Comparison of ENCODE assay signal across 20 mouse cellular contexts in genomic region chr10:12860331-12860730, GRCm38 (mm10). TPM values are rescaled to one million over a fixed set of nuclear protein-coding genes. Genes with fewer than 3 reads are reported as not detected.
DNase-seq lines count a peak whose midpoint lies in the region; ATAC-seq and TF ChIP-seq lines count a peak whose summit lies in the region.
"Had no signal": no experiment of that assay in that cellular context is flagged by ENCODE, and none has a peak within 500 bp of the region (broad histone marks: within the 10 kb centered on the region; RNA-seq: fewer than 3 reads in every experiment).

No protein-coding gene starts in this region.

- no peaks in the 10 kb centered on the region for H3K9me3 ChIP-seq in embryonic facial prominence, embryonic 12.5 days
- H3K9me3 ChIP-seq in embryonic facial prominence, embryonic 10.5 days = no peaks in the 10 kb centered on the region
- H3K9me3 ChIP-seq in liver, postnatal 0 days (ENCODE audit: low read length) = no peaks in the 10 kb centered on the region
- no peaks in the 10 kb centered on the region for H3K9me3 ChIP-seq in midbrain, embryonic 10.5 days (replicated peaks)
- no peaks in the 10 kb centered on the region for H3K9me3 ChIP-seq in limb, embryonic 10.5 days (replicated peaks)
- H3K9me3 ChIP-seq: forebrain, embryonic 15.5 days; intestine, embryonic 15.5 days; limb, embryonic 12.5 days; neural tube, embryonic 12.5 days; stomach, embryonic 15.5 days had no signal

- H3K4me1 ChIP-seq in embryonic facial prominence, embryonic 12.5 days = peaks cover 6% of the 10 kb centered on the region
- no peaks in the 10 kb centered on the region for H3K4me1 ChIP-seq in embryonic facial prominence, embryonic 10.5 days
- H3K4me1 ChIP-seq in liver, postnatal 0 days (ENCODE audit: insufficient read depth) = no peaks in the 10 kb centered on the region; the same call in 1 of the 2 replicates
- H3K4me1 ChIP-seq in midbrain, embryonic 10.5 days = no peaks in the 10 kb centered on the region
- H3K4me1 ChIP-seq in limb, embryonic 10.5 days = no peaks in the 10 kb centered on the region
- H3K4me1 ChIP-seq: intestine, embryonic 15.5 days; limb, embryonic 12.5 days; neural tube, embryonic 12.5 days had no signal

- H3K4me3 ChIP-seq in embryonic facial prominence, embryonic 12.5 days = no peak overlapping the region
- no peak overlapping the region for H3K4me3 ChIP-seq in embryonic facial prominence, embryonic 10.5 days
- no peak overlapping the region for H3K4me3 ChIP-seq in liver, postnatal 0 days (ENCODE audit: low read depth, low read length)
- H3K4me3 ChIP-seq in midbrain, embryonic 10.5 days = no peak overlapping the region
- no peak overlapping the region for H3K4me3 ChIP-seq in limb, embryonic 10.5 days
- H3K4me3 ChIP-seq: erythroblast, embryonic 14.5 days; forebrain, embryonic 15.5 days; intestine, embryonic 15.5 days; limb, embryonic 12.5 days; neural tube, embryonic 12.5 days; stomach, embryonic 15.5 days had no signal

- no peak for ATAC-seq in embryonic facial prominence, embryonic 12.5 days (ENCODE audit: insufficient number of reproducible peaks, insufficient read depth, low FRiP score, low TSS enrichment)
- peak; percentile 98 for ATAC-seq in common myeloid progenitor, adult 5-6 weeks (replicated peaks; ENCODE audit: low read depth, poor library complexity, severe bottlenecking)
- peak; percentile 35; the same call in 1 of the 2 replicates for ATAC-seq in liver, postnatal 0 days
- ATAC-seq: intestine, embryonic 15.5 days had no signal

- 0 out of 2 replicates have a peak, but pooled peaks cover 4% of the 10 kb centered on the region for H3K36me3 ChIP-seq in embryonic facial prominence, embryonic 12.5 days
- peaks cover 36% of the 10 kb centered on the region for H3K36me3 ChIP-seq in embryonic facial prominence, embryonic 10.5 days (replicated peaks)
- H3K36me3 ChIP-seq in liver, postnatal 0 days (replicated peaks; ENCODE audit: insufficient read depth, low read length) = 0 out of 2 replicates have a peak, but pooled peaks cover 9% of the 10 kb centered on the region
- peaks cover 17% of the 10 kb centered on the region for H3K36me3 ChIP-seq in midbrain, embryonic 10.5 days
- peaks cover 14% of the 10 kb centered on the region for H3K36me3 ChIP-seq in limb, embryonic 10.5 days
- H3K36me3 ChIP-seq: forebrain, embryonic 15.5 days; intestine, embryonic 15.5 days; neural tube, embryonic 12.5 days had no signal

- no peaks in the 10 kb centered on the region for H3K27me3 ChIP-seq in embryonic facial prominence, embryonic 12.5 days
- H3K27me3 ChIP-seq in embryonic facial prominence, embryonic 10.5 days (replicated peaks; ENCODE audit: low read depth, poor library complexity, severe bottlenecking) = no peaks in the 10 kb centered on the region
- no peaks in the 10 kb centered on the region for H3K27me3 ChIP-seq in liver, postnatal 0 days (ENCODE audit: insufficient read depth, low read length)
- H3K27me3 ChIP-seq in midbrain, embryonic 10.5 days (ENCODE audit: low read depth, poor library complexity, severe bottlenecking) = no peaks in the 10 kb centered on the region
- H3K27me3 ChIP-seq in limb, embryonic 10.5 days (ENCODE audit: low read depth, poor library complexity, severe bottlenecking) = no peaks in the 10 kb centered on the region
- H3K27me3 ChIP-seq: forebrain, embryonic 15.5 days; intestine, embryonic 15.5 days; neural tube, embryonic 12.5 days; stomach, embryonic 15.5 days had no signal

- H3K27ac ChIP-seq in embryonic facial prominence, embryonic 12.5 days = 0 out of 2 replicates have a peak overlapping the region, but pooled peaks have one; percentile 7
- H3K27ac ChIP-seq in embryonic facial prominence, embryonic 10.5 days (replicated peaks) = no peak overlapping the region
- H3K27ac ChIP-seq in liver, postnatal 0 days (ENCODE audit: low read depth) = no peak overlapping the region
- no peak overlapping the region for H3K27ac ChIP-seq in midbrain, embryonic 10.5 days (replicated peaks)
- no peak overlapping the region for H3K27ac ChIP-seq in limb, embryonic 10.5 days
- H3K27ac ChIP-seq: intestine, embryonic 15.5 days; kidney, postnatal 0 days; limb, embryonic 12.5 days; macrophage; neural tube, embryonic 12.5 days; stomach, embryonic 15.5 days had no signal

- no peak overlapping the region for H3K9ac ChIP-seq in embryonic facial prominence, embryonic 12.5 days
- no peak overlapping the region for H3K9ac ChIP-seq in liver, postnatal 0 days (replicated peaks)
- H3K9ac ChIP-seq: forebrain, embryonic 15.5 days; intestine, embryonic 15.5 days; limb, embryonic 12.5 days; lung, embryonic 14.5 days; neural tube, embryonic 12.5 days; stomach, embryonic 15.5 days had no signal

- TF ChIP-seq EP300 in liver, postnatal 0 days (IDR thresholded peaks at IDR 0.05; ENCODE audit: low read depth) = 0 out of 2 replicates have a peak, but pooled peaks have one; percentile 24

- no peak for DNase-seq in embryonic facial prominence, embryonic 10.5 days (ENCODE audit: low spot score)
- DNase-seq in CD4-positive, CD25-positive, alpha-beta regulatory T cell, adult 2 months (ENCODE audit: low read depth, low spot score) = peak; percentile 68
- DNase-seq in liver, postnatal 0 days = no peak
- no peak for DNase-seq in natural killer cell, adult 2 months (ENCODE audit: low spot score in 2 of 2)
- DNase-seq in midbrain, embryonic 10.5 days (ENCODE audit: low spot score) = no peak
- no peak for DNase-seq in limb, embryonic 10.5 days (ENCODE audit: low spot score)
- DNase-seq: cerebellum, adult 11 months; cerebellum, postnatal 14 days; spleen, adult 18-20 months had no signal

- 80% methylated on average over 7 of the region's 7 CpGs for WGBS in embryonic facial prominence, embryonic 12.5 days
- WGBS in embryonic facial prominence, embryonic 10.5 days = 88% methylated on average over 7 of the region's 7 CpGs
- WGBS in liver, postnatal 0 days (ENCODE audit: insufficient replicate concordance) = 41% methylated on average over 7 of the region's 7 CpGs
- WGBS in midbrain, embryonic 10.5 days = 89% methylated on average over 7 of the region's 7 CpGs
- 86% methylated on average over 7 of the region's 7 CpGs for WGBS in limb, embryonic 10.5 days

- TF ChIP-seq CTCF in liver, postnatal 0 days (IDR thresholded peaks at IDR 0.05; ENCODE audit: low read depth) = no peak

- H3K4me2 ChIP-seq in embryonic facial prominence, embryonic 12.5 days (replicated peaks) = no peak overlapping the region
- no peak overlapping the region for H3K4me2 ChIP-seq in liver, postnatal 0 days (ENCODE audit: low read depth, low read length)
- H3K4me2 ChIP-seq: forebrain, embryonic 15.5 days; intestine, embryonic 15.5 days; limb, embryonic 12.5 days; lung, embryonic 14.5 days; neural tube, embryonic 12.5 days; stomach, embryonic 15.5 days had no signal

RNA-seq across cellular contexts. Expression of gene Utrn, which starts 8.8 kb away (rescaled TPM):
- polyA plus RNA-seq in embryonic facial prominence, embryonic 12.5 days (2016; fragmentation: Nextera tagmentation; extraction: Ambion mirVana) = 78.8 and 81.7 TPM in 2 replicates
- 58.8 and 63.8 TPM in 2 replicates for polyA plus RNA-seq in embryonic facial prominence, embryonic 10.5 days (2016; fragmentation: Nextera tagmentation; extraction: Ambion mirVana)
- total RNA-seq in common myeloid progenitor, adult 5-6 weeks (2017) = 45.9 and 46.5 TPM in 2 replicates
- polyA plus RNA-seq in liver, postnatal 0 days (2015; fragmentation: Nextera tagmentation; extraction: Ambion mirVana) = 8.0 and 9.7 TPM in 2 replicates
- polyA plus RNA-seq in midbrain, embryonic 10.5 days (2016; fragmentation: Nextera tagmentation; extraction: Ambion mirVana) = 38.8 and 39.8 TPM in 2 replicates
- polyA plus RNA-seq in limb, embryonic 10.5 days (2016; fragmentation: Nextera tagmentation; extraction: Ambion mirVana) = 40.2 and 49.0 TPM in 2 replicates
